Mouse (Mus musculus) cortical plate, adult 2 months (tissue): ENCODE results near the gene Iqck.

Experiments
- CTCF ChIP-seq: fragments of 200-500 bp; IDR thresholded peaks from 2 replicates; pipeline ENCODE4 v1.5.1; 2011; ENCODE audit warnings: mild to moderate bottlenecking, control low read depth, low read length; ENCODE audit not compliant: insufficient read depth; ENCODE audit errors: extremely low read depth
- POLR2A ChIP-seq: fragments of 200-500 bp; IDR thresholded peaks from 2 replicates; pipeline ENCODE4 v1.6.1; 2011; ENCODE audit warnings: mild to moderate bottlenecking, low read length, control low read depth; ENCODE audit not compliant: insufficient read depth; ENCODE audit errors: extremely low read depth

DNA sequence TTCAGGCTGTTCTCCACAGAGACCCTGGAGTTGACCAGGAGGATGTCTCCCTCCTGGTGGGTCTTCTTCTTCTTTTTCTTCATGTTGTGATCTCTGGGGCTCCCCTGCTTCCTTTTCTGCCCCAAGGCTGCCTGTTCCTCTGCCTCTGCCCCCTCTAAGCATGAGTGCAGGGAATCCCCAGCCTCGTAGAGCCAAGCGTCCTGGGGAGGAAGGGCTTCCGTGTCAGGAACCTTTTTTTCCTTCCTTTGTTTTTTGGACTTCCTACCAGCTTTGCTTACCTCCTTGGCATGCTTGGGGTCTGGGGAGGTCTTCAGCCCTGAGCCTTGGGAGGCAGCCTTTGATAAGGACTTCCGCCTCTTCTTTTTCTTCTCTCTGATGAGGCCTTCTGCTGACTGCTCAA, 2.9 kb upstream of the Iqck start:
- no peak for TF ChIP-seq CTCF
- TF ChIP-seq POLR2A = no peak
